Mouse (Mus musculus) cortical plate, adult 2 months (tissue): Measurements from ENCODE around the gene Olfr1033.
"Not testable (repeated sequence)": the region's sequence is repeated elsewhere in the genome, so short reads cannot be mapped to it uniquely, and the experiment has no call there.

Experiments
- CTCF ChIP-seq: fragments of 200-500 bp; IDR thresholded peaks from 2 replicates; pipeline ENCODE4 v1.5.1; 2011; ENCODE audit warnings: mild to moderate bottlenecking, control low read depth, low read length; ENCODE audit not compliant: insufficient read depth; ENCODE audit errors: extremely low read depth
- POLR2A ChIP-seq: fragments of 200-500 bp; IDR thresholded peaks from 2 replicates; pipeline ENCODE4 v1.6.1; 2011; ENCODE audit warnings: mild to moderate bottlenecking, low read length, control low read depth; ENCODE audit not compliant: insufficient read depth; ENCODE audit errors: extremely low read depth

DNA sequence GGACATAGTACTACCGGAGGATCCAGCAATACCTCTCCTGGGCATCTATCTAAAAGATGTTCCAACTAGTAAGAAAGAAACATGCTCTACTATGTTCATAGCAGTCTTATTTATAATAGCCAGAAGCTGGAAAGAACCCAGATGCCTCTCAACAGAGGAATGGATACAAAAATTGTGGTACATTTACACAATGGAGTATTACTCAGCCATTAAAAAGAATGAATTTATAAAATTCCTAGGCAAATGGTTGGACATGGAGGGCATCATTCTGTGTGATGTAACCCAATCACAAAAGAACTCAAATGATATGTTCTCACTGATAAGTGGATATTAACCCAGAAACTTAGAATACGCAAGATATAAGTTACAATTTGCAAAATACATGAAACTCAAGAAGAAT, 43.3 kb downstream of the Olfr1033 start:
- TF ChIP-seq CTCF, POLR2A: not testable (repeated sequence)
